Mouse (Mus musculus): ENCODE measurements around the gene Aff2.

The Aff2 gene

GRCm38 (mm10) chrX:69738972-69739371 lies 378.9 kb downstream of the Aff2 start:
- DNase-seq (ENCODE audit: low read depth in 1 of 2, low spot score in 2 of 2), result no peak

GRCm38 (mm10) chrX:69744962-69745597 lies 385.0 kb downstream of the Aff2 start:
- DNase-seq (ENCODE audit: low read depth in 1 of 2, low spot score in 2 of 2), result no peak

GRCm38 (mm10) chrX:69801890-69802439 lies 441.9 kb downstream of the Aff2 start:
- no peak for DNase-seq (ENCODE audit: low read depth in 1 of 2, low spot score in 2 of 2)

- DNase-seq (ENCODE audit: low read depth in 1 of 2, low spot score in 2 of 2), result no peak
These were observed 442.4 kb downstream of the Aff2 start for GRCm38 (mm10) chrX:69802481-69802880.

GRCm38 (mm10) chrX:69811798-69812197 lies 451.7 kb downstream of the Aff2 start:
- DNase-seq (ENCODE audit: low read depth in 1 of 2, low spot score in 2 of 2), result no peak

GRCm38 (mm10) chrX:69815054-69815453 lies 455.0 kb downstream of the Aff2 start:
- no peak for DNase-seq (ENCODE audit: low read depth in 1 of 2, low spot score in 2 of 2)

GRCm38 (mm10) chrX:69817679-69818078 lies 457.6 kb downstream of the Aff2 start:
- no peak for DNase-seq (ENCODE audit: low read depth in 1 of 2, low spot score in 2 of 2)

- no peak for DNase-seq (ENCODE audit: low read depth in 1 of 2, low spot score in 2 of 2)
These were observed 458.1 kb downstream of the Aff2 start for GRCm38 (mm10) chrX:69818188-69818587.

GRCm38 (mm10) chrX:69867601-69868000 lies 507.5 kb downstream of the Aff2 start:
- no peak for DNase-seq (ENCODE audit: low read depth in 1 of 2, low spot score in 2 of 2)

GRCm38 (mm10) chrX:69891713-69892112 lies 531.6 kb downstream of the Aff2 start:
- no peak for DNase-seq (ENCODE audit: low read depth in 1 of 2, low spot score in 2 of 2)
